ENCODE assay signal across 8 mouse cellular contexts in genomic region chr1:167285356-167285755, GRCm38 (mm10). TPM values are rescaled to one million over a fixed set of nuclear protein-coding genes. Genes with fewer than 3 reads are reported as not detected.
DNase-seq lines count a peak whose midpoint lies in the region; ATAC-seq and TF ChIP-seq lines count a peak whose summit lies in the region.

No protein-coding gene starts in this region.

- H3K27me3 ChIP-seq in lung, postnatal 0 days (replicated peaks; ENCODE audit: insufficient read depth, low read length), result no peaks in the 10 kb centered on the region
- H3K27me3 ChIP-seq in forebrain, embryonic 10.5 days (ENCODE audit: poor library complexity, severe bottlenecking), result peaks cover 38% of the 10 kb centered on the region
- H3K27me3 ChIP-seq in limb, embryonic 10.5 days (ENCODE audit: low read depth, poor library complexity, severe bottlenecking), result peaks cover 27% of the 10 kb centered on the region

- no peak for DNase-seq in lung, postnatal 0 days (ENCODE audit: low spot score)
- DNase-seq in lung, postnatal 36 days, result no peak
- no peak for DNase-seq in forebrain, embryonic 10.5 days (ENCODE audit: extremely low spot score, low spot score)
- no peak for DNase-seq in limb, embryonic 10.5 days (ENCODE audit: low spot score)
- no peak for DNase-seq in c-Kit-positive CD71-positive TER-119-positive erythroid progenitor cells, embryonic 14.5 days (ENCODE audit: low spot score)
- no peak for DNase-seq in right cerebral cortex, postnatal 10 days (ENCODE audit: low spot score in 2 of 2)

- peak overlapping the region; percentile 77 for H3K4me3 ChIP-seq in lung, postnatal 0 days (ENCODE audit: low read depth, low read length)
- peak overlapping the region; percentile 95 for H3K4me3 ChIP-seq in forebrain, embryonic 10.5 days
- peak overlapping the region; percentile 98 for H3K4me3 ChIP-seq in limb, embryonic 10.5 days
- H3K4me3 ChIP-seq in olfactory bulb, adult 2 months (ENCODE audit: insufficient read depth, low read depth, low read length), result peak overlapping the region; percentile 66

- TF ChIP-seq POLR2A in olfactory bulb, adult 2 months (IDR thresholded peaks at IDR 0.05; ENCODE audit: insufficient read depth, low read depth, low read length), result no peak

- ATAC-seq in lung, postnatal 0 days, result no peak
- ATAC-seq in monocyte, adult 5-6 weeks (replicated peaks; ENCODE audit: insufficient number of reproducible peaks, low FRiP score, low TSS enrichment, poor library complexity, severe bottlenecking), result no peak

- H3K9ac ChIP-seq in lung, postnatal 0 days (replicated peaks; ENCODE audit: low read depth), result peak overlapping the region; percentile 50

- no peaks in the 10 kb centered on the region for H3K36me3 ChIP-seq in lung, postnatal 0 days (ENCODE audit: insufficient read depth, low read length)
- H3K36me3 ChIP-seq in forebrain, embryonic 10.5 days (replicated peaks), result peaks cover 16% of the 10 kb centered on the region
- H3K36me3 ChIP-seq in limb, embryonic 10.5 days, result peaks cover 12% of the 10 kb centered on the region

- no peak for TF ChIP-seq EP300 in lung, postnatal 0 days (IDR thresholded peaks at IDR 0.05)

- H3K9me3 ChIP-seq in lung, postnatal 0 days (ENCODE audit: low read length), result no peaks in the 10 kb centered on the region
- no peaks in the 10 kb centered on the region for H3K9me3 ChIP-seq in forebrain, embryonic 10.5 days
- no peaks in the 10 kb centered on the region for H3K9me3 ChIP-seq in limb, embryonic 10.5 days (replicated peaks)

- no peaks in the 10 kb centered on the region for H3K4me1 ChIP-seq in lung, postnatal 0 days (ENCODE audit: insufficient read depth, low read depth, low read length)
- H3K4me1 ChIP-seq in forebrain, embryonic 10.5 days, result peaks cover 51% of the 10 kb centered on the region
- H3K4me1 ChIP-seq in limb, embryonic 10.5 days, result peaks cover 38% of the 10 kb centered on the region
- peaks cover 21% of the 10 kb centered on the region for H3K4me1 ChIP-seq in olfactory bulb, adult 2 months (ENCODE audit: control insufficient read depth, insufficient read depth, low read length)

- H3K27ac ChIP-seq in lung, postnatal 0 days (ENCODE audit: low read length), result peak overlapping the region; percentile 89
- H3K27ac ChIP-seq in forebrain, embryonic 10.5 days, result peak overlapping the region; percentile 98
- H3K27ac ChIP-seq in limb, embryonic 10.5 days, result peak overlapping the region; percentile 99
- H3K27ac ChIP-seq in olfactory bulb, adult 2 months (ENCODE audit: insufficient read depth, low read depth, low read length), result peak overlapping the region; percentile 21; the same call in 1 of the 2 replicates

- H3K4me2 ChIP-seq in lung, postnatal 0 days (replicated peaks; ENCODE audit: low read depth, low read length), result peak overlapping the region; percentile 97

- TF ChIP-seq CTCF in lung, postnatal 0 days (IDR thresholded peaks at IDR 0.05), result no peak
- TF ChIP-seq CTCF in olfactory bulb, adult 2 months (IDR thresholded peaks at IDR 0.05; ENCODE audit: insufficient read depth, low read depth, low read length), result no peak

- 4% methylated on average over 8 of the region's 8 CpGs for WGBS in lung, postnatal 0 days
- 3% methylated on average over 8 of the region's 8 CpGs for WGBS in forebrain, embryonic 10.5 days
- WGBS in limb, embryonic 10.5 days, result 2% methylated on average over 8 of the region's 8 CpGs
- WGBS in olfactory bulb, adult 2 months, result under 1% methylated on average over 8 of the region's 8 CpGs

RNA-seq across cellular contexts. Expression of gene Uck2, which starts 0.2 kb away (rescaled TPM):
- 21.6 and 22.9 TPM in 2 replicates for polyA plus RNA-seq in lung, postnatal 0 days (2015; fragmentation: Nextera tagmentation; extraction: Ambion mirVana)
- 135 TPM in 2 replicates for polyA plus RNA-seq in forebrain, embryonic 10.5 days (2016; fragmentation: Nextera tagmentation; extraction: Ambion mirVana)
- polyA plus RNA-seq in limb, embryonic 10.5 days (2016; fragmentation: Nextera tagmentation; extraction: Ambion mirVana), result 138 and 172 TPM in 2 replicates
- polyA plus RNA-seq in olfactory bulb, adult 2 months (2012; ENCODE audit: insufficient read depth, insufficient read length, low replicate concordance, missing spikeins), result 323 TPM in 1 of 2 replicates, not detected in the other
- 12.9 to 32.1 TPM (median 23.7 TPM) in 3 replicates for total RNA-seq in monocyte, adult 5-6 weeks (2017)

RNA-seq across cellular contexts. Expression of gene Tmco1, which starts 22.8 kb away (rescaled TPM):
- polyA plus RNA-seq in lung, postnatal 0 days (2015; fragmentation: Nextera tagmentation; extraction: Ambion mirVana), result 94.7 and 99.7 TPM in 2 replicates
- 73.4 and 77.1 TPM in 2 replicates for polyA plus RNA-seq in forebrain, embryonic 10.5 days (2016; fragmentation: Nextera tagmentation; extraction: Ambion mirVana)
- 60.9 and 64.4 TPM in 2 replicates for polyA plus RNA-seq in limb, embryonic 10.5 days (2016; fragmentation: Nextera tagmentation; extraction: Ambion mirVana)
- not detected in 2 replicates for polyA plus RNA-seq in olfactory bulb, adult 2 months (2012; ENCODE audit: insufficient read depth, insufficient read length, low replicate concordance, missing spikeins)
- total RNA-seq in monocyte, adult 5-6 weeks (2017), result 134 to 200 TPM (median 168 TPM) in 3 replicates

Comparison
In these comparisons a context has a peak if more than half of its experiments do, and no peak if none do; other contexts are left out.
1. H3K27ac ChIP-seq: peak in every context shown above with its lines; median percentile 99 in limb, embryonic 10.5 days; 98 in forebrain, embryonic 10.5 days; 89 in lung, postnatal 0 days; 21 in olfactory bulb, adult 2 months.